Mouse (Mus musculus) CH12.LX (cell line): ENCODE measurements around the gene Sorbs2. TPM values are rescaled to one million over a fixed set of nuclear protein-coding genes. Genes with fewer than 3 reads are reported as not detected.
A peak's percentile ranks its signal among the peaks of the same experiment; 100 is the strongest.

Experiments used
- DNase-seq: peaks from one replicate; pipeline ENCODE4 v3.0.0-alpha.2; 2013; ENCODE audit errors: extremely low read depth
- H3K27ac ChIP-seq: 2 replicates; pipeline ENCODE4 v1.5.1; 2012; ENCODE audit warnings: low read depth, mild to moderate bottlenecking, control low read depth, moderate library complexity; ENCODE audit not compliant: insufficient read depth
- H3K27me3 ChIP-seq: replicated peaks from 2 replicates; pipeline ENCODE3; 2012; ENCODE audit warnings: inconsistent platforms
- H3K36me3 ChIP-seq, 2 experiments: replicated peaks in 1 of 2; 2 replicates each; pipeline versions ENCODE3 to v1.6.1; 2012; ENCODE audit warnings: inconsistent platforms in 1 of 2, low read length in 1 of 2, mild to moderate bottlenecking in 1 of 2, mixed read lengths in 1 of 2, moderate library complexity in 1 of 2; ENCODE audit not compliant: control insufficient read depth in 1 of 2, insufficient read depth in 1 of 2
- H3K4me1 ChIP-seq, 2 experiments: 2 replicates each; pipeline ENCODE4 v1.6.1; 2012; ENCODE audit warnings: inconsistent platforms in 1 of 2, moderate library complexity in 1 of 2; ENCODE audit not compliant: insufficient read depth in 2 of 2, control insufficient read depth in 1 of 2
- H3K4me2 ChIP-seq: 2 replicates; pipeline ENCODE4 v1.6.1; 2012; ENCODE audit warnings: low read depth, mild to moderate bottlenecking, control low read depth; ENCODE audit not compliant: poor library complexity, insufficient read depth, severe bottlenecking
- H3K4me3 ChIP-seq, 3 experiments: fragments of 150-350 bp in 1 of 3; sonication (generic) in 1 of 3; replicated peaks in 1 of 3; 2 replicates each; pipeline versions ENCODE3 to v1.5.1; 2011 to 2012; ENCODE audit warnings: low read depth in 2 of 3, low read length in 2 of 3, mild to moderate bottlenecking in 2 of 3, moderate library complexity in 2 of 3, control low read depth in 1 of 3, improper control_type of control experiment in 1 of 3, inconsistent platforms in 1 of 3, mixed read lengths in 1 of 3; ENCODE audit not compliant: poor library complexity in 1 of 3
- H3K79me2 ChIP-seq: replicated peaks from 2 replicates; pipeline ENCODE4 v1.6.1; 2012; ENCODE audit warnings: mild to moderate bottlenecking, moderate library complexity; ENCODE audit not compliant: control insufficient read depth, poor library complexity, insufficient read depth, severe bottlenecking; ENCODE audit errors: extremely low read depth
- H3K9ac ChIP-seq: 2 replicates; pipeline ENCODE4 v1.6.1; 2012; ENCODE audit warnings: low read depth, mild to moderate bottlenecking, control low read depth, moderate library complexity; ENCODE audit not compliant: insufficient read depth
- H3K9me3 ChIP-seq: replicated peaks from 2 replicates; pipeline ENCODE3; 2012; ENCODE audit warnings: low read length, inconsistent platforms, mixed read lengths
- ELF1 ChIP-seq: IDR thresholded peaks from 2 replicates; pipeline ENCODE4 v1.6.1; 2014; ENCODE audit warnings: low read depth, mild to moderate bottlenecking, inconsistent platforms, low read length, improper control_type of control experiment
- EP300 ChIP-seq: IDR thresholded peaks from 2 replicates; pipeline ENCODE4 v1.6.1; 2011; ENCODE audit warnings: low read length, improper control_type of control experiment
- HCFC1 ChIP-seq: IDR thresholded peaks from 2 replicates; pipeline ENCODE4 v1.6.1; 2012; ENCODE audit warnings: low read depth, mild to moderate bottlenecking, inconsistent platforms, low read length, improper control_type of control experiment
- JUN ChIP-seq: IDR thresholded peaks from 2 replicates; pipeline ENCODE4 v1.6.1; 2011; ENCODE audit warnings: low read depth, mild to moderate bottlenecking, low read length, improper control_type of control experiment, moderate library complexity; ENCODE audit not compliant: insufficient read depth
- JUND ChIP-seq: conservative IDR thresholded peaks from 2 replicates; pipeline ENCODE4 v1.6.1; 2011; ENCODE audit warnings: low read depth, low read length, improper control_type of control experiment
- KAT2A ChIP-seq: IDR thresholded peaks from 2 replicates; pipeline ENCODE4 v1.6.1; 2012; ENCODE audit warnings: low read length, improper control_type of control experiment, inconsistent platforms; ENCODE audit not compliant: insufficient replicate concordance
- MAFK ChIP-seq: IDR thresholded peaks from 2 replicates; pipeline ENCODE4 v1.6.1; 2011; ENCODE audit warnings: low read length, improper control_type of control experiment; ENCODE audit not compliant: insufficient replicate concordance
- MAX ChIP-seq: IDR thresholded peaks from 2 replicates; pipeline ENCODE4 v1.6.1; 2011; ENCODE audit warnings: low read length, improper control_type of control experiment
- MAZ ChIP-seq: IDR thresholded peaks from 2 replicates; pipeline ENCODE4 v1.6.1; 2012; ENCODE audit warnings: low read depth, mild to moderate bottlenecking, inconsistent platforms, low read length, improper control_type of control experiment, moderate library complexity
- MEF2A ChIP-seq: IDR thresholded peaks from 2 replicates; pipeline ENCODE4 v1.6.1; 2014; ENCODE audit warnings: low read depth, mild to moderate bottlenecking, inconsistent platforms, low read length, improper control_type of control experiment, borderline replicate concordance
- MXI1 ChIP-seq: IDR thresholded peaks from 2 replicates; pipeline ENCODE4 v1.6.1; 2011; ENCODE audit warnings: mild to moderate bottlenecking, low read depth, low read length, improper control_type of control experiment
- POLR2A ChIP-seq: IDR thresholded peaks from 2 replicates; pipeline ENCODE4 v1.6.1; 2011; ENCODE audit warnings: low read depth, mild to moderate bottlenecking, improper control_type of control experiment, low read length
- RCOR1 ChIP-seq: conservative IDR thresholded peaks from 2 replicates; pipeline ENCODE4 v1.6.1; 2012; ENCODE audit warnings: low read depth, mild to moderate bottlenecking, inconsistent platforms, low read length, improper control_type of control experiment
- SIN3A ChIP-seq: IDR thresholded peaks from 2 replicates; pipeline ENCODE4 v1.6.1; 2012; ENCODE audit warnings: low read length, improper control_type of control experiment, inconsistent platforms
- USF1 ChIP-seq: IDR thresholded peaks from 2 replicates; pipeline ENCODE4 v1.6.1; 2014; ENCODE audit warnings: low read depth, mild to moderate bottlenecking, inconsistent platforms, low read length, improper control_type of control experiment
- USF2 ChIP-seq: conservative IDR thresholded peaks from 2 replicates; pipeline ENCODE4 v1.6.1; 2011; ENCODE audit warnings: low read depth, low read length, improper control_type of control experiment
- ZKSCAN1 ChIP-seq: IDR thresholded peaks from 2 replicates; pipeline ENCODE4 v1.6.1; 2012; ENCODE audit warnings: low read depth, inconsistent platforms, low read length, improper control_type of control experiment, borderline replicate concordance
- ZMIZ1 ChIP-seq: IDR thresholded peaks from 2 replicates; pipeline ENCODE4 v1.6.1; 2012; ENCODE audit warnings: low read depth, mild to moderate bottlenecking, inconsistent platforms, low read length, improper control_type of control experiment
- dilution Hi-C: fragments of 300-500 bp; cut with MboI; formaldehyde crosslinking; loops from 2 replicates; pipeline ENCODE4 v1.14.3; 2020; ENCODE audit warnings: low sequenced_read_pairs; ENCODE audit not compliant: extremely low pct_unique_long_range_greater_than_20kb, extremely low pct_ligation_motif_present
- in situ Hi-C: fragments of 300-500 bp; cut with MboI; formaldehyde crosslinking; loops from 3 replicates; pipeline ENCODE4 v1.14.3; 2019; ENCODE audit warnings: low sequenced_read_pairs, low pct_ligation_motif_present, low pct_unique_long_range_greater_than_20kb, mixed read lengths
- polyA plus RNA-seq: library from polyadenylated mRNA; unstranded; fragments of >175 nt; gene quantifications from 2 replicates; pipeline ENCODE4 v1.2.1, GENCODE M21; 2012; ENCODE audit warnings: low read depth; ENCODE audit not compliant: insufficient read length
- total RNA-seq, 2 experiments: library from RNA; depleted of rRNA; stranded (reverse); fragments of 300-350 nt in 1 of 2; fragments of >200 nt in 1 of 2; gene quantifications; 2 replicates each; pipeline ENCODE4 v1.2.3; 2012 to 2014

The Sorbs2 gene
- total and polyA plus RNA-seq, 3 experiments: not detected

DNA sequence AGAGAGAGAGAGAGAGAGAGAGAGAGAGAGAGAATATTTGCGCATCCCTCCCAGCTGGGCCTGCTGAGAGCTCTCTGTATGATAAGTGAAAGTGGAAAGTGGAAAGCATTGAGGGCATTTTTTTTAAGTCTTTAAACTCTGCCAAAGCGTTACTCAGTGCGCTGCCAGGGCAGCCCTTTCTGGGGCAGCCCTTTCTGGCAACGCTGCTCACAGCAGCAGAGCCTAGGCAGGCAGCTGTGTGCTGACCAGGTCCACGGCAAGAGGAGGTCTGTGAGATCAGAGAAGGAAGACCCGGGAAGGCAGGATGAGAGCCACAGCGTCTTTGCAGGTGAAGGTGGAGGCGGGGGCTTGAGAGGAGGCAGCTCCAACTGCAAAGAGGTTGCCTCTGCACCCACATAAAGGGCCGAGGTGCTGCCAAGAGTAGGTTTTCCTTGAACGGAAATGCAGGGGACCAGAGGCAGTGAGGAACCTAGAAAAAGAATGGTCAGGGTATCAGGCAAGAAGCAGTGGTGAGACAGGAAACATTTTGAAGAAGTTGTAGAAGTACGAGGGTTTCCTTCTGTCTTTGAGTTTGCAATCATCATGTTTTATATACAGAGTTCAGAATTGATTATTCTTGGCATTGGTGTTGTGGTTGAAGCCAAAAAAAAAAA is 256.2 kb downstream of the Sorbs2 start:
- no peak for DNase-seq
- Histone ChIP-seq H3K9ac (no peak overlapping the region), H3K4me3 (peak overlapping the region in 1 of 3 experiments; percentile 40), H3K4me2 (no peak overlapping the region), H3K27ac (no peak overlapping the region), H3K4me1 (no peaks in the 10 kb centered on the region), H3K79me2 (no peaks in the 10 kb centered on the region), H3K9me3 (no peaks in the 10 kb centered on the region), H3K36me3 (no peaks in the 10 kb centered on the region), H3K27me3 (no peaks in the 10 kb centered on the region)
- in situ Hi-C loops (no loop called here), dilution Hi-C loops (no loop called here)
- TF ChIP-seq ELF1 (no peak), MAX (no peak), JUN (no peak), JUND (no peak), MAFK (no peak), ZMIZ1 (no peak), SIN3A (no peak), HCFC1 (no peak)

GRCm38 (mm10) chr8:45766138-45766537 is 258.6 kb downstream of the Sorbs2 start:
- no peak overlapping the region for H3K4me2 ChIP-seq
- no peaks in the 10 kb centered on the region for H3K79me2 ChIP-seq
- H3K27me3 ChIP-seq: no peaks in the 10 kb centered on the region
- no peak for DNase-seq
- H3K27ac ChIP-seq: no peak overlapping the region
- no peaks in the 10 kb centered on the region for H3K9me3 ChIP-seq
- TF ChIP-seq RCOR1: no peak
- H3K9ac ChIP-seq: no peak overlapping the region
- dilution Hi-C loops: no loop called here
- in situ Hi-C loops: no loop called here
- H3K4me3 ChIP-seq: no peak overlapping the region
- no peaks in the 10 kb centered on the region for H3K36me3 ChIP-seq
- no peaks in the 10 kb centered on the region for H3K4me1 ChIP-seq

DNA sequence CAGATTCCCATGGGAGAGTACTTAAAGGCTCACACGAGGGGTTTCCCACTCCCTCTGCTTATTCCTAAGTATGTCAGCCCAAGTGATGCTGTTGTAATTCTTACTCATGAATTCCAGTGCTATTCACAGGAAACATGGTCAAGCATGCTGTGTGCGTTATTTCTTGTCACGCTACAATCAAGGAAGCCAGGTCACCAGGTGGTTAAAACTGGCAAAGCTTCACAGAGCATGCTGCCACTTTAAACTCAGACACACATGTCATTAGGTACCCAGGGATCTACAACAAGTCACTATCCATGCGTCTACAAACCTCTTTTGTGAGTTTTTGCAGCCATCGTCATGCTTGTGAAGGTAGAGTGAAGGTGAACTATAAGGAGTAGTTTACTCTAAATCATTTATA is 267.3 kb downstream of the Sorbs2 start:
- Histone ChIP-seq H3K4me2 (no peak overlapping the region), H3K4me1 (no peaks in the 10 kb centered on the region), H3K4me3 (no peak overlapping the region), H3K36me3 (no peaks in the 10 kb centered on the region), H3K9ac (no peak overlapping the region), H3K79me2 (no peaks in the 10 kb centered on the region), H3K9me3 (no peaks in the 10 kb centered on the region), H3K27me3 (no peaks in the 10 kb centered on the region), H3K27ac (no peak overlapping the region)
- DNase-seq: no peak
- TF ChIP-seq MEF2A: no peak
- no peak for TF ChIP-seq ELF1
- no peak for TF ChIP-seq MAZ
- TF ChIP-seq POLR2A: no peak
- TF ChIP-seq MXI1: no peak
- no peak for TF ChIP-seq ZMIZ1
- TF ChIP-seq USF1: no peak
- no peak for TF ChIP-seq RCOR1
- no peak for TF ChIP-seq KAT2A
- no peak for TF ChIP-seq ZKSCAN1
- TF ChIP-seq JUN: no peak
- no peak for TF ChIP-seq USF2
- TF ChIP-seq HCFC1: no peak
- TF ChIP-seq EP300: no peak
- dilution Hi-C loops (no loop called here), in situ Hi-C loops (loop anchor here (25.0 kb wide), 1 partner anchor 313 kb away; no protein-coding TSS in a partner anchor)
